Mouse (Mus musculus) kidney, postnatal 36 days (tissue): Measurements from ENCODE around the gene Rps27.

ENCODE experiments used
- DNase-seq, 2 experiments: peaks; one replicate each; pipeline ENCODE4 v3.0.0; 2021 to 2022; ENCODE audit warnings: mixed read lengths in 2 of 2

Rps27 gene

GRCm38 (mm10) chr3:90231075-90231474 is 17.6 kb upstream of the Rps27 start:
- DNase-seq = no peak

DNA sequence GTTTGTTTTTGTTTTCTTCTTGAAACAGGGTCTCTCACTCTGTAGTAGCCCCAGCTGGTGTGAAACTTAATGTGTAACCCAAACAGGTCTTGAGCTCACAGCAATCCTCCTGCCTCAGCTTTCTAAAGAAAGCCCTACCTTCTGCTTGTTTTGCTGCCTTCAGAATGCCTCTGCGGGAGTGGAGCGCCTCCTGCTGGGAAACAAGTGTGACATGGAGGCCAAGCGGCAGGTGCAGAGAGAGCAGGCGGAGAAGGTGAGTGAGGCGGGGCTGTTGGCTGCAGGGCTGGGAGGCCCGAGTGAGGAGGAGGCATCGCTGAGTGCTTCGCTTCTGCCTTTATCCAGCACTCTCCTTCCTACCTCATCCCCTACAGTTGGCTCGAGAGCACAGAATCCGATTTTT is 10.9 kb upstream of the Rps27 start:
- no peak for DNase-seq

DNA sequence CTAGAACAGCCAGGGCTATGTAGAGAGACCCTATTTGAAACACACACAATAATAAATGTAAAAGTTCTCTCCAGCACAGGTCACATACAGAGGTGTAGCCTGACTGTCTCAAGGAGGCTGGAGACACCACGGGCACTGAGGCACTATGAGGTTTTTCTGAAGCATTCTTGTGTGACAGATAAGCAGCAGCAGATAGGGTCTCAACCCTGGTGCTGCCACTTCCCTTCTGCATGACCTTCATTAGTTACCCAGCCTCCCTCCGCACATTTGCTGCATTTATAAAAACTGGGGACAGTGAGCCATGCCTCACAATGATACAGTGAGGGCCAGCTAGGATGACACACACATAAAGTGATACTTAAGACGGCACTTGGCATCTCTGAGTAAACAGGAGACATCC is 9.5 kb upstream of the Rps27 start:
- no peak for DNase-seq

DNA sequence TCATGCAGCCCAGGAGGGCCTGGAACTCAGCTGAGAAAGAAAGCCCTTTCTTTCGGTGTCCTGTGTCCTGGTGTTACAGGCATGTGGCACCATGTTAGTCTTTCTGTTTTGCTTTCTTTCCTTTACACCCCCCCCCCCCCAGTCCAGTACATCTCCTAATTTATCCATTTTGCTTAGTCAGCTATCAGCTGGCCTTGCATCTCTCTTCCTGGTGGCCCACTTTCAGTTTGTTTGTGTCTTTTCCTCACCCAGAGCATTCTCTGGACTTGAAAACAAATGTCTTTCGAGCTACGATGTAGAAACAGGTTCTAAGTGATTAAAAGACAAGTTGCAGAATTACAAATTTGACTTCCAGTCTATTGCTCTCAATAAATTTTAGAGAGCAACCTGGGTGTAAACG is 9.0 kb upstream of the Rps27 start:
- DNase-seq = no peak

DNA sequence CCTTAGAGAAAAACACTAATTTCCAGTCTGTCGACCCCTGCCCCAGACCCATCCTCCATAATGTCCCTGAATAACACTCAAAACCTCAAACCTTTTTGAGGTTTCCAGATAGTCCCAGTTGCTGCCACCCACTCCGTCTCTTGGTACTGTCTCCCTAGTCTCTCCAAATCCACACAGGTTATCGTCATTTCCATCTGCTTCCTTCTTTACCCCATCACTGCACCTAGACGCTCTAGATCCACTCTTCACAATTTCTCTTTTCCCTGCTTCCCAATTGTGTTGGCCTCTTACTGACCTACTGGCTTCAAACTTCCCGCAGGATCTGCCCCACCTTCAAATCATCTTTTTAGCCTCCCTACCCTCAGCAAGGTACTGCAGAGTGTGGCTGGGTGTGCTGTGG is 7.7 kb upstream of the Rps27 start:
- no peak for DNase-seq

- peak; percentile 88 to 90 for DNase-seq
These were observed 7.1 kb upstream of the Rps27 start for GRCm38 (mm10) chr3:90220531-90220951.

GRCm38 (mm10) chr3:90220088-90220487 is 6.6 kb upstream of the Rps27 start:
- DNase-seq = peak; percentile 62 to 76

GRCm38 (mm10) chr3:90215825-90216380 is 2.5 kb upstream of the Rps27 start:
- peak; percentile 30 to 34 for DNase-seq

DNA sequence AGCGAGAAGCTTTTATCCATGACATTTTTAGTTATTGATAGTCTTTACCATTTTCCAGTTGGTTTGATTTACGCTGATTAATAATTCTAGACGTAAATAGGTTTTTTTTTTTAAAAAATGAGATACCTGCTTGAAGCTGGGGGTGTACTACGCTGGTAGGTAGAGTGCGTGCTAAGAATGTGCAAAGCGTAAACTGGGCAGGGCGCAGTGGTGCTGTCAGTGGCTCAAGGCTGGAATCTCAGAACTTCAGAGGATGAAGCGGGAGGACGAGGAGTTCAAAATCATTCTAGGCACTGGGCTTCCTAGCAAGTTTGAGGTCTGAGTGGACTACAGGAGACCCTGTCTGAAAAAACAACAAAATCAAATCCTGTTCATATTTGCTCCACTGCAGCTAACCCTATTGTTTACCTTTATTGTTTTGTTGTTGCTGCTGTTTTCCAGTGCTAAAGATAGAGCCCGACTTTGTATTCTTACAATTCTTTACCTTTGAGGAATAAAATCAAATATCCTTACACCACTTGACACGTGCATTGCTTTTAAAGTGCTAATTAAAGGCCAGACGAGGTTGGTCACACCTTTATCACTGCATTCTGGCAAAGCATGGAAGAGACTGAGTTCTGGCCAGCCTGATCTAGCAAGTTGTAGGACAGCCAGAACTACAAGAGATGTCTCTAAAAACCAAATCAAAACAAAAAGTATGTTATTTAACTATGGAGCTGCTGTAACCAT is 669 bp upstream of the Rps27 start:
- peak; percentile 31 to 54 for DNase-seq

GRCm38 (mm10) chr3:90212723-90213122 is 728 bp downstream of the Rps27 start:
- DNase-seq = no peak

GRCm38 (mm10) chr3:90211475-90212398 is 1.7 kb downstream of the Rps27 start:
- no peak for DNase-seq

DNA sequence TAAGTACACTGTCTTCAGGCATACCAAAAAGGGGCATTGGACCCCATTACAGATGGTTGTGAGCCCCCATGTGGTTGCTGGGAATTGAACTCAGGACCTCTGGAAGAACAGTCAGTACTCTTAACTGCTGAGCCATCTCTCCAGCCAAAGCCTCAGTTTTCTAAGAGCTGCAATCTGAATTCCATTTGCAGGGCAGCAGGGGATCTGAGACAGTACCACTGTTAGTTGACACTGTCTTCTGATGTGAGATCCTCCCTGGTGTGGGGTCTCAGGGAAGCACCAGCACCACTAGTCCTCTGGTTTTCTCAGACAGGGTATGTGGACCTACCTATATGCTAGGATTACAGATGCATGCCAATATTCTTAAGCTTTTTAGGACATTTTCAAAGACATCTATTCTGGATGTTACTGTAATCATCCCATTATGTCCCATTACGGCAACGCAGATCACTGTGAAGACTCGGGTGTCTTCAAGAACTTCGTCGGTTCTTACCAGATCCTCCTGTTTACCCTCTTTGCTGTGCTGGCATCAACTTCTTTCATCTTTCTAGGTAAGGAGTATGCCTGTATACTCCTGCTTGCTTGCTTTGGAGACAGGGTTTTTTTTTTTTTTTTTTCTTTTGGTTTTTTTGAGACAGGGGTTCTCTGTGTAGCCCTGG is 3.4 kb downstream of the Rps27 start:
- no peak for DNase-seq

DNA sequence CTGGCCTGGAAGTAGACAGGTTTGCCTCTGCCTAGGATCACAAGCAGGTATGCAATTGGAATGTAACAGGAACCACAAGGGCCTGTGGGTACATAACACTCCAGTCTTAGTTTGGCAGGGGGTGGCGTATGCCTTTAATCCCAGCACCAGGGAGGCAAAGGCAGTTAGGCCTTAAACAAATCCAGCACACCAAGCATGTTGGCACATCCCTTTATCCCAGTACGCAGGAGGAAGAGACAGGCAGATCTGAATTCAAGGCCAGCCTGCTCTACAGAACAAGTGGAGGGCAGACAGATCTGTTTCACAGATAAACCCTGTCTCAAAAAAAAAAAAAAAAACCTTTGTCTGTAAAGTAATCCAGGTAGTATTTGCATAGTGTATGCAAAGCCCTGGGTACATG is 4.8 kb downstream of the Rps27 start:
- DNase-seq = no peak

GRCm38 (mm10) chr3:90204582-90204981 is 8.9 kb downstream of the Rps27 start:
- DNase-seq = no peak

- no peak for DNase-seq
These were observed 9.8 kb downstream of the Rps27 start for GRCm38 (mm10) chr3:90203619-90204018.

GRCm38 (mm10) chr3:90202884-90203283 is 10.6 kb downstream of the Rps27 start:
- DNase-seq = no peak

GRCm38 (mm10) chr3:90197548-90197947 is 15.9 kb downstream of the Rps27 start:
- DNase-seq = no peak

DNA sequence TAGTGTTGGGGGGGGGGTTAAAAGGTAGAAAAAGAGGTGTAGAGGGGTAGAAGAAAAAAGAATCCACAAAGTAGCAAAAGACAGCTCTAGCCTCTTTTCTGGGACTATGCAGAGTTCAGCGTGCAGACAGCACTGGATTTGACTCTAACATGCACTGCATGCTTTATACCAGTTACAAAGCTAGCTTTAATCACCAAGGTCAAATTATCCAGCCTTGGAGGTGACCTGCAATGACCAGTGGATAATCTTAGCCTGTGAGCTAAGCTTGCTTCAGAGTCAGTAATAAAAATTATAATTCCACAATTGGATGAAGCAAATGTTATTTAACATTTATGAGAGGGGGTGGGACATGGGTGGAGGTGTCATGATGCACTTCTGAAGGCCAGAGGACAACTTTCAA is 17.8 kb downstream of the Rps27 start:
- no peak for DNase-seq

GRCm38 (mm10) chr3:90194759-90195158 is 18.7 kb downstream of the Rps27 start:
- DNase-seq = no peak

- DNase-seq = no peak
These were observed 22.5 kb downstream of the Rps27 start for GRCm38 (mm10) chr3:90190859-90191510.

DNA sequence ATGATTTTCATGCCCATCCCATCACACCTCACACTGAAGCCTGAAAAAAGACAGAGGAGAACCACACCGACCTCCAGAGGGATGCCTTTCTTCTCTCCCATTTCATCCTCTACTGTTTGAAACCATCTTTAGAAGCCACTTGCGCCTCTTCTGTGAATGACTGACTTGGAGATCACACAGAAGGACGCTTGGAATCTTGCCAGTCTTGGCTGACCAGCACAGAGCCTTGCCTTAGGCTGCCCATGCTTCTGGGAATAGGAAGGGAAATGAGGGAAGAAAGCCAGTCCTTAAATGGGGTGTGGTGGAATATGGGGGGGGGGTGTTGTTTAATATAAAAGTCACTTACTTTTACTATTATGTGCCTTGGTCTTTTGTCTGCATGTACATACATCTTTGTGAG is 29.9 kb downstream of the Rps27 start:
- DNase-seq = peak in 1 of 2 experiments; percentile 40

GRCm38 (mm10) chr3:90179566-90179965 is 33.9 kb downstream of the Rps27 start:
- no peak for DNase-seq
